Mouse (Mus musculus) olfactory bulb, adult 2 months (tissue): ENCODE measurements around the gene Prpf4.

Source experiments
- CTCF ChIP-seq: fragments of 200-500 bp; IDR thresholded peaks from 2 replicates; pipeline ENCODE4 v1.5.1; 2012; ENCODE audit warnings: low read depth, mild to moderate bottlenecking, low read length, moderate library complexity; ENCODE audit not compliant: insufficient read depth
- POLR2A ChIP-seq: fragments of 200-500 bp; IDR thresholded peaks from 2 replicates; pipeline ENCODE4 v1.6.1; 2012; ENCODE audit warnings: mild to moderate bottlenecking, low read depth, low read length, moderate library complexity; ENCODE audit not compliant: insufficient read depth

GRCm38 (mm10) chr4:62431522-62431921 is 22.9 kb downstream of the Prpf4 start:
- TF ChIP-seq CTCF: no peak
- no peak for TF ChIP-seq POLR2A
